ENCODE assay signal across 11 mouse cellular contexts in genomic region chr11:83784661-83785060, GRCm38 (mm10). TPM values are rescaled to one million over a fixed set of nuclear protein-coding genes. Genes with fewer than 3 reads are reported as not detected.
A peak's percentile ranks its signal among the peaks of the same experiment; 100 is the strongest.
DNase-seq lines count a peak whose midpoint lies in the region; ATAC-seq and TF ChIP-seq lines count a peak whose summit lies in the region.
"Had no signal": no experiment of that assay in that cellular context is flagged by ENCODE, and none has a peak within 500 bp of the region (broad histone marks: within the 10 kb centered on the region; RNA-seq: fewer than 3 reads in every experiment).

No protein-coding gene starts in this region.

- TF ChIP-seq EP300 in heart, postnatal 0 days (IDR thresholded peaks at IDR 0.05; ENCODE audit: low read depth): no peak

- H3K27ac ChIP-seq in heart, postnatal 0 days (ENCODE audit: low read depth): no peak overlapping the region
- H3K27ac ChIP-seq in heart, embryonic 10.5 days: no peak overlapping the region
- H3K27ac ChIP-seq: midbrain, embryonic 15.5 days had no signal

- 82% methylated on average over 2 of the region's 2 CpGs for WGBS in heart, postnatal 0 days
- 95% methylated on average over 2 of the region's 2 CpGs for WGBS in heart, embryonic 10.5 days

- H3K4me1 ChIP-seq in heart, postnatal 0 days (ENCODE audit: control insufficient read depth, insufficient read depth): no peaks in the 10 kb centered on the region
- H3K4me1 ChIP-seq in heart, embryonic 10.5 days: no peaks in the 10 kb centered on the region; the same call in 1 of the 2 replicates
- H3K4me1 ChIP-seq: midbrain, embryonic 15.5 days had no signal

- no peak overlapping the region for H3K9ac ChIP-seq in heart, postnatal 0 days (replicated peaks; ENCODE audit: low read depth, low read length)
- H3K9ac ChIP-seq: midbrain, embryonic 15.5 days had no signal

- no peaks in the 10 kb centered on the region for H3K9me3 ChIP-seq in heart, postnatal 0 days (replicated peaks; ENCODE audit: control insufficient read depth, low read length)
- no peaks in the 10 kb centered on the region for H3K9me3 ChIP-seq in heart, embryonic 10.5 days
- H3K9me3 ChIP-seq: midbrain, embryonic 15.5 days had no signal

- no peak for ATAC-seq in heart, postnatal 0 days (ENCODE audit: insufficient read depth, low read depth)
- ATAC-seq: inflammation-experienced regulatory T-cells, adult 6 months; midbrain, embryonic 15.5 days had no signal

- H3K4me2 ChIP-seq in heart, postnatal 0 days (ENCODE audit: low read depth, low read length): no peak overlapping the region
- H3K4me2 ChIP-seq: liver, embryonic 11.5 days; midbrain, embryonic 15.5 days had no signal

- no peaks in the 10 kb centered on the region for H3K27me3 ChIP-seq in heart, postnatal 0 days (ENCODE audit: control insufficient read depth, insufficient read depth, low read length)
- H3K27me3 ChIP-seq in heart, embryonic 10.5 days (ENCODE audit: insufficient read depth, poor library complexity, severe bottlenecking): no peaks in the 10 kb centered on the region
- H3K27me3 ChIP-seq: midbrain, embryonic 15.5 days had no signal

- peak; percentile 11; the same call in 1 of the 2 replicates for TF ChIP-seq CTCF in heart, postnatal 0 days (IDR thresholded peaks at IDR 0.05; ENCODE audit: low read depth)

- no peak for DNase-seq in heart, postnatal 0 days (ENCODE audit: low spot score)
- DNase-seq in heart, embryonic 10.5 days (ENCODE audit: low spot score): no peak
- DNase-seq in retina, embryonic 14.5 days (ENCODE audit: low spot score): peak; percentile 16
- no peak for DNase-seq in retina, postnatal 1 day
- DNase-seq in NIH3T3 (ENCODE audit: low read depth): peak; percentile 33
- DNase-seq in lung, postnatal 10 days: peak; percentile 55
- DNase-seq in MN1 (ENCODE audit: low spot score): no peak

- peaks cover 32% of the 10 kb centered on the region for H3K36me3 ChIP-seq in heart, postnatal 0 days (replicated peaks; ENCODE audit: control insufficient read depth, insufficient read depth, low read length)
- peaks cover 30% of the 10 kb centered on the region for H3K36me3 ChIP-seq in heart, embryonic 10.5 days

- H3K4me3 ChIP-seq in heart, postnatal 0 days (ENCODE audit: low read depth, low read length): no peak overlapping the region
- no peak overlapping the region for H3K4me3 ChIP-seq in heart, embryonic 10.5 days
- H3K4me3 ChIP-seq: midbrain, embryonic 15.5 days had no signal

RNA-seq across cellular contexts. Expression of gene Heatr6, which starts 31.2 kb away (rescaled TPM):
- total RNA-seq in heart, postnatal 0 days (2014; rRNA removed; ENCODE audit: low replicate concordance): 10.2 and 15.1 TPM in 2 replicates
- polyA plus RNA-seq in heart, postnatal 0 days (2015; fragmentation: Nextera tagmentation; extraction: Ambion mirVana): 8.9 and 9.6 TPM in 2 replicates
- 16.1 and 19.9 TPM in 2 replicates for polyA plus RNA-seq in heart, embryonic 10.5 days (2016; fragmentation: Nextera tagmentation; extraction: Ambion mirVana)

RNA-seq across cellular contexts. Expression of gene Wfdc21, which starts 37.9 kb away (rescaled TPM):
- total RNA-seq in heart, postnatal 0 days (2014; rRNA removed; ENCODE audit: low replicate concordance): not detected in 2 replicates
- polyA plus RNA-seq in heart, postnatal 0 days (2015; fragmentation: Nextera tagmentation; extraction: Ambion mirVana): 0.52 and 0.82 TPM in 2 replicates
- polyA plus RNA-seq in heart, embryonic 10.5 days (2016; fragmentation: Nextera tagmentation; extraction: Ambion mirVana): not detected in 2 replicates
- polyA plus RNA-seq: embryonic facial prominence, embryonic 11.5 days; inflammation-experienced regulatory T-cells, adult 6 months; midbrain, embryonic 15.5 days had no signal

Comparison
In these comparisons a context has a peak if more than half of its experiments do, and no peak if none do; other contexts are left out.
1. DNase-seq: peak in retina, embryonic 14.5 days (single experiment), NIH3T3 (single experiment) and lung, postnatal 10 days (single experiment); none in heart, postnatal 0 days (single experiment), heart, embryonic 10.5 days (single experiment), retina, postnatal 1 day (single experiment) and MN1 (single experiment).